Mouse (Mus musculus): ENCODE measurements around the gene Mrpl23. TPM values are rescaled to one million over a fixed set of nuclear protein-coding genes. Genes with fewer than 3 reads are reported as not detected.

Mrpl23 gene
- polyA plus RNA-seq, 2 experiments = 14.4 to 45.9 TPM

- Histone ChIP-seq H3K36me3 (replicated peaks; ENCODE audit: control insufficient read depth, insufficient read depth, low read depth) (no peaks in the 10 kb centered on the region; the same call in 1 of the 2 replicates), H3K9ac (replicated peaks) (no peak overlapping the region), H3K9me3 (ENCODE audit: control insufficient read depth, low read length) (no peaks in the 10 kb centered on the region), H3K4me1 (replicated peaks; ENCODE audit: control insufficient read depth in 2 of 2, insufficient read depth in 2 of 2, low read length in 1 of 2) (peaks cover 7 to 41% of the 10 kb centered on the region in 2 experiments), H3K27ac (no peak overlapping the region), H3K4me3 (ENCODE audit: insufficient read depth in 1 of 2, low read depth in 2 of 2, low read length in 2 of 2) (no peak overlapping the region), H3K27me3 (ENCODE audit: control insufficient read depth, insufficient read depth, low read length) (no peaks in the 10 kb centered on the region), H3K4me2 (ENCODE audit: low read depth) (no peak overlapping the region)
- 22% methylated on average over 6 of the region's 6 CpGs for WGBS (ENCODE audit: insufficient replicate concordance)
- no peak for ATAC-seq (ENCODE audit: insufficient read depth)
- no peak for DNase-seq (ENCODE audit: low read depth in 3 of 3, low spot score in 3 of 3)
- no peak for TF ChIP-seq CTCF (IDR thresholded peaks at IDR 0.05; ENCODE audit: low read depth)
- TF ChIP-seq EP300 (IDR thresholded peaks at IDR 0.05; ENCODE audit: low read depth) = no peak
Measured at GRCm38 (mm10) chr7:142538766-142539165, 6.3 kb downstream of the Mrpl23 start.

- peaks cover 0 to 31% of the 10 kb centered on the region in 2 experiments; a peak in 3 of 4 replicates for H3K4me1 ChIP-seq (replicated peaks; ENCODE audit: control insufficient read depth in 2 of 2, insufficient read depth in 2 of 2, low read length in 1 of 2)
- no peaks in the 10 kb centered on the region for H3K9me3 ChIP-seq (ENCODE audit: control insufficient read depth, low read length)
- ATAC-seq (ENCODE audit: insufficient read depth) = no peak
- no peak for DNase-seq (ENCODE audit: low read depth in 3 of 3, low spot score in 3 of 3)
- no peak overlapping the region for H3K9ac ChIP-seq (replicated peaks)
- no peak overlapping the region for H3K4me2 ChIP-seq (ENCODE audit: low read depth)
- no peak overlapping the region for H3K4me3 ChIP-seq (ENCODE audit: insufficient read depth in 1 of 2, low read depth in 2 of 2, low read length in 2 of 2)
- TF ChIP-seq EP300 (IDR thresholded peaks at IDR 0.05; ENCODE audit: low read depth) = no peak
- no peak for TF ChIP-seq CTCF (IDR thresholded peaks at IDR 0.05; ENCODE audit: low read depth)
- H3K27me3 ChIP-seq (ENCODE audit: control insufficient read depth, insufficient read depth, low read length) = no peaks in the 10 kb centered on the region
- no peaks in the 10 kb centered on the region; the same call in 1 of the 2 replicates for H3K36me3 ChIP-seq (replicated peaks; ENCODE audit: control insufficient read depth, insufficient read depth, low read depth)
- WGBS (ENCODE audit: insufficient replicate concordance) = 69% methylated on average over 8 of the region's 8 CpGs
- H3K27ac ChIP-seq = no peak overlapping the region
Measured at GRCm38 (mm10) chr7:142539828-142540227, 7.3 kb downstream of the Mrpl23 start.

GRCm38 (mm10) chr7:142542771-142543303, 10.4 kb downstream of the Mrpl23 start:
- Histone ChIP-seq H3K9me3 (ENCODE audit: control insufficient read depth, low read length) (no peaks in the 10 kb centered on the region), H3K4me3 (ENCODE audit: insufficient read depth in 1 of 2, low read depth in 2 of 2, low read length in 2 of 2) (no peak overlapping the region), H3K36me3 (replicated peaks; ENCODE audit: control insufficient read depth, insufficient read depth, low read depth) (no peaks in the 10 kb centered on the region; the same call in 1 of the 2 replicates), H3K27ac (no peak overlapping the region), H3K27me3 (ENCODE audit: control insufficient read depth, insufficient read depth, low read length) (no peaks in the 10 kb centered on the region), H3K9ac (replicated peaks) (no peak overlapping the region), H3K4me1 (replicated peaks; ENCODE audit: control insufficient read depth in 2 of 2, insufficient read depth in 2 of 2, low read length in 1 of 2) (peaks cover 0 to 21% of the 10 kb centered on the region in 2 experiments; a peak in 3 of 4 replicates), H3K4me2 (ENCODE audit: low read depth) (no peak overlapping the region)
- no peak for TF ChIP-seq CTCF (IDR thresholded peaks at IDR 0.05; ENCODE audit: low read depth)
- no peak for TF ChIP-seq EP300 (IDR thresholded peaks at IDR 0.05; ENCODE audit: low read depth)
- DNase-seq (ENCODE audit: low read depth in 3 of 3, low spot score in 3 of 3) (no peak), ATAC-seq (ENCODE audit: insufficient read depth) (no peak)
- WGBS (ENCODE audit: insufficient replicate concordance) = 50% methylated on average over 11 of the region's 11 CpGs

GRCm38 (mm10) chr7:142545967-142546366, 13.5 kb downstream of the Mrpl23 start:
- Histone ChIP-seq H3K9me3 (ENCODE audit: control insufficient read depth, low read length) (no peaks in the 10 kb centered on the region), H3K9ac (replicated peaks) (no peak overlapping the region), H3K27ac (no peak overlapping the region), H3K4me2 (ENCODE audit: low read depth) (no peak overlapping the region), H3K36me3 (replicated peaks; ENCODE audit: control insufficient read depth, insufficient read depth, low read depth) (no peaks in the 10 kb centered on the region), H3K4me1 (replicated peaks; ENCODE audit: control insufficient read depth in 2 of 2, insufficient read depth in 2 of 2, low read length in 1 of 2) (peaks cover 0 to 5% of the 10 kb centered on the region in 2 experiments; a peak in 2 of 4 replicates), H3K4me3 (ENCODE audit: insufficient read depth in 1 of 2, low read depth in 2 of 2, low read length in 2 of 2) (no peak overlapping the region), H3K27me3 (ENCODE audit: control insufficient read depth, insufficient read depth, low read length) (no peaks in the 10 kb centered on the region)
- ATAC-seq (ENCODE audit: insufficient read depth) (no peak), DNase-seq (ENCODE audit: low read depth in 3 of 3, low spot score in 3 of 3) (no peak)
- no peak for TF ChIP-seq EP300 (IDR thresholded peaks at IDR 0.05; ENCODE audit: low read depth)
- no peak for TF ChIP-seq CTCF (IDR thresholded peaks at IDR 0.05; ENCODE audit: low read depth)
- whole genome bisulfite sequencing (ENCODE audit: insufficient replicate concordance) = 62% methylated on average over 7 of the region's 7 CpGs

- no peaks in the 10 kb centered on the region for H3K9me3 ChIP-seq (ENCODE audit: control insufficient read depth, low read length)
- H3K4me1 ChIP-seq (replicated peaks; ENCODE audit: control insufficient read depth in 2 of 2, insufficient read depth in 2 of 2, low read length in 1 of 2) = peaks cover 0 to 7% of the 10 kb centered on the region in 2 experiments; a peak in 2 of 4 replicates
- DNase-seq (ENCODE audit: low read depth in 3 of 3, low spot score in 3 of 3) (no peak), ATAC-seq (ENCODE audit: insufficient read depth) (no peak)
- no peak overlapping the region for H3K4me3 ChIP-seq (ENCODE audit: insufficient read depth in 1 of 2, low read depth in 2 of 2, low read length in 2 of 2)
- TF ChIP-seq CTCF (IDR thresholded peaks at IDR 0.05; ENCODE audit: low read depth) = no peak
- TF ChIP-seq EP300 (IDR thresholded peaks at IDR 0.05; ENCODE audit: low read depth) = no peak
- 29% methylated on average over 2 of the region's 2 CpGs for WGBS (ENCODE audit: insufficient replicate concordance)
- H3K27ac ChIP-seq = no peak overlapping the region
- no peak overlapping the region for H3K4me2 ChIP-seq (ENCODE audit: low read depth)
- H3K9ac ChIP-seq (replicated peaks) = no peak overlapping the region
- no peaks in the 10 kb centered on the region for H3K36me3 ChIP-seq (replicated peaks; ENCODE audit: control insufficient read depth, insufficient read depth, low read depth)
- H3K27me3 ChIP-seq (ENCODE audit: control insufficient read depth, insufficient read depth, low read length) = no peaks in the 10 kb centered on the region
Measured at GRCm38 (mm10) chr7:142547874-142548273, 15.4 kb downstream of the Mrpl23 start.

All from liver, embryonic 14.5 days (tissue).